Mouse (Mus musculus): Measurements from ENCODE around the gene Pld4. TPM values are rescaled to one million over a fixed set of nuclear protein-coding genes. Genes with fewer than 3 reads are reported as not detected.

Gene Pld4
- polyA plus RNA-seq, 1 experiment, result 23.7 TPM

DNA sequence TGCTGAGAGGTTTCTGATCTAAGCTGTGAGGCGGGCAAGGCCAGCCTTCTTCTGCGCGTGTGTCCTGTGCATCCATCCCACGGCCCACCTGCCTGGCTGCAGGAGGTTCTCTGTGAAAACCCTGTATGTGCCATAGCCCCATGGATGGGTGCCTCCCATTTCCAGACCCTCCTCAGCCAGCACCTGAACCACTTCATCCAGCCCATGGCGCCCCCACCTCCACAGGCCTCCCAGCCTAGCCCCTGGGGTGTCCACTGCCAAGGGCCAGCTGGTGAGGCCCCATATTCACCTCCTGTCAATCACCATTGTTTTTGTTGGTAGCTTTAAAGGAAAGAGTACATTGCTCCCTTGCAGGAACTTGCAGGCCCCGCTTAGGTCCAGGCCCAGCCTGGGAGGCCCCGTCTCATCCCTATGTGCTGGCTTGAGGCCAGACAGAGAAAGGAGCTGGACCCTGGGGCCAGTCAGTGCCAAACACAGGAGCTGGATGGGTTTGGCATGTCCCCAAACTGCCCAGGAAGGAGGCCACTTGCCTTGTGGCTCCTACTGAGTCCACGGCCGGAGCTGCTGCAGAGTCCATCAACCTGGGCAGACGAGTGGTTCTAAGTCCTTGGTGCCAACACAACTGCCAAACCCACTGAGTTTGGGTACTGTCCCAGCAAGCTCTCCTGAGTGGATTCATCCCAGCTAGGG lies 15.4 kb upstream of the Pld4 start:
- Histone ChIP-seq H3K4me3 (ENCODE audit: insufficient read depth, low read depth, low read length) (no peak overlapping the region), H3K27ac (ENCODE audit: insufficient read depth, low read depth, low read length) (no peak overlapping the region), H3K36me3 (ENCODE audit: control insufficient read depth, insufficient read depth, low read length) (no peaks in the 10 kb centered on the region; the same call in 1 of the 2 replicates), H3K4me1 (ENCODE audit: control insufficient read depth, insufficient read depth, low read length) (no peaks in the 10 kb centered on the region), H3K27me3 (replicated peaks; ENCODE audit: control insufficient read depth, insufficient read depth, low read length) (no peaks in the 10 kb centered on the region)
- WGBS, result 83% methylated on average over 10 of the region's 10 CpGs
- TF ChIP-seq CTCF (conservative IDR thresholded peaks at IDR 0.05; ENCODE audit: insufficient read depth, insufficient read length, low read depth, low read length) (no peak), POLR2A (IDR thresholded peaks at IDR 0.05; ENCODE audit: low read depth, low read length) (no peak)
- DNase-seq, result peak; percentile 63

DNA sequence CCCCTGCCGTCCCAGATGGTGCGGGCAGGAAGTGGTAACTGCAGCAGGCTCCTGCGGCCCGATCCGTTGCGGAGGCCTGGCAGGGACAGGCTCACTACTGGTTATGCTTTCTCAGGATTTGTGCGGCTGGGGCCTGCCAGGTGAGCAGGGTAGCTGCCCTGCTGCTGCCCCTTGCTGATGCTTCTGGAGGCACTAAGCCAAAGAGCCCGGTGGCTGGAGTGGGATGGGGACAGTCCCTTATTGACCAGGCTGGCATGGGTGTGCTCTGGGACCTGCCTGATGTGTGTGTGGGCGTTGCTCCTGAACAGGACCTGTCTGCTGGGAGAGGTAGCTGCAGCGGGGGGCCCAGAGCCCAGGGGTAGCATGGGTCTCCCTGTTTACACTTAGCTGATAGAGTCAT lies 14.7 kb upstream of the Pld4 start:
- DNase-seq, result no peak
- no peaks in the 10 kb centered on the region; the same call in 1 of the 2 replicates for H3K36me3 ChIP-seq (ENCODE audit: control insufficient read depth, insufficient read depth, low read length)

DNA sequence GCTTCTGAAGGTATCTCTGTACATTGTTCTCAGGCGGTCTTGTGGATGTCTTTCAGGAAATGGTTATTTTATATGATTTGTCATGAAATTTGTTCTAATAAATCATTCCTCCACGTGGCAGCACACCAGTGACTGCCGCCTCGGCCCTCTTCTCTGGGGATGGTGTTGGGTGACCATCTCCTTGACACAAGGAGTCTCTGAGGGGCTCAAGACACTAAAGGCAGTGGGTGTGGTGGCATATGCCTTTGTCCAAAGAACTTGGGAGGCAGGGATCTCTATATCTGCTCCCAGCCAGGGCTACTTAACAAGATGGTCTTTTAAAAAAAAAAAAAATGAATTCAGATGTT lies 14.0 kb upstream of the Pld4 start:
- no peak overlapping the region for H3K27ac ChIP-seq (ENCODE audit: insufficient read depth, low read depth, low read length)
- no peak overlapping the region for H3K4me3 ChIP-seq (ENCODE audit: insufficient read depth, low read depth, low read length)
- no peak for TF ChIP-seq CTCF (conservative IDR thresholded peaks at IDR 0.05; ENCODE audit: insufficient read depth, insufficient read length, low read depth, low read length)
- TF ChIP-seq POLR2A (IDR thresholded peaks at IDR 0.05; ENCODE audit: low read depth, low read length), result no peak
- 74% methylated on average over 4 of the region's 4 CpGs for WGBS
- H3K4me1 ChIP-seq (ENCODE audit: control insufficient read depth, insufficient read depth, low read length), result no peaks in the 10 kb centered on the region
- DNase-seq, result no peak
- H3K36me3 ChIP-seq (ENCODE audit: control insufficient read depth, insufficient read depth, low read length), result no peaks in the 10 kb centered on the region; the same call in 1 of the 2 replicates
- no peaks in the 10 kb centered on the region for H3K27me3 ChIP-seq (replicated peaks; ENCODE audit: control insufficient read depth, insufficient read depth, low read length)

More for the DNA sequence above, 14.7 kb upstream of the Pld4 start:
- Histone ChIP-seq H3K27me3 (replicated peaks; ENCODE audit: control insufficient read depth, insufficient read depth, low read length) (no peaks in the 10 kb centered on the region), H3K4me3 (ENCODE audit: insufficient read depth, low read depth, low read length) (no peak overlapping the region), H3K27ac (ENCODE audit: insufficient read depth, low read depth, low read length) (no peak overlapping the region), H3K4me1 (ENCODE audit: control insufficient read depth, insufficient read depth, low read length) (no peaks in the 10 kb centered on the region)
- TF ChIP-seq CTCF (conservative IDR thresholded peaks at IDR 0.05; ENCODE audit: insufficient read depth, insufficient read length, low read depth, low read length) (no peak), POLR2A (IDR thresholded peaks at IDR 0.05; ENCODE audit: low read depth, low read length) (no peak)
- 86% methylated on average over 10 of the region's 10 CpGs for WGBS

DNA sequence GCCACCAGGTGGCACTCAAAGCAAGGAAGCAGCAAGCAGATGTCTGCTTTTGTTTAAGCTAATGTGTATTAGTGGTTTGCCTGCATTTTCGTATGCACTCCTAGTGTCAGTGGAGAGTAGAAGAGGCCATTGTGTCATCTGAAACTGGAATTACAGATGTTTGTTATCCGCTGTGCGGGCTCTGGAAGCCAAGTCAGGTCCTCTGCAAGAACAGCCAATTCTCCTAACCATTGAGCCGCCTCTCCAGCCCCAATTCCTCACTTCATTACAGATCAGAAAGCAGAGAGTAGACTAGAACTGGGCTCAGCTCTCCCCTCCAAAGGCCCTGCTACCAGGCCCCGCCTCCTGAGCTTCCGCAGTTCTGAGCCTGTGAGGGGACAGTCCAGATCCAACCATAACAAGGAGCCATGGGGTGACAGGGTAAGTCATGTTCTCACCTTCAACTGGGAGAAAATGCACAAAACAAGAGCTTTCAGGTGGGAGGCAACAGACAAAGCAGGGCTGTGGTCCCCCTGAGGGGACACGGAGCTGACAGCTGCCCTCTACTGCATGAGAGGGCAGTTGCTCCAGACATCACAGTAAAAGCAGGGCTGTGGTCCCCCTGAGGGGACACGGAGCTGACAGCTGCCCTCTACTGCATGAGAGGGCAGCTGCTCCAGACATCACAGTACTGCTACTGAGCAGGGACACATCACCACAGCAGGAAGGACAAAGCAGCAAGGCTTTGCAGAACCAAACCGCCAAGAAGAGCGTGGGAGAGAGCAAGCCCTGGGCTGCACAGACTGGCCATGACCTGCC lies 13.4 kb upstream of the Pld4 start:
- no peaks in the 10 kb centered on the region; the same call in 1 of the 2 replicates for H3K36me3 ChIP-seq (ENCODE audit: control insufficient read depth, insufficient read depth, low read length)
- no peaks in the 10 kb centered on the region for H3K27me3 ChIP-seq (replicated peaks; ENCODE audit: control insufficient read depth, insufficient read depth, low read length)
- peak; percentile 25; the same call in 1 of the 2 replicates for TF ChIP-seq CTCF (conservative IDR thresholded peaks at IDR 0.05; ENCODE audit: insufficient read depth, insufficient read length, low read depth, low read length)
- TF ChIP-seq POLR2A (IDR thresholded peaks at IDR 0.05; ENCODE audit: low read depth, low read length), result no peak
- WGBS, result 27% methylated on average over 10 of the region's 10 CpGs
- H3K27ac ChIP-seq (ENCODE audit: insufficient read depth, low read depth, low read length), result no peak overlapping the region
- no peaks in the 10 kb centered on the region for H3K4me1 ChIP-seq (ENCODE audit: control insufficient read depth, insufficient read depth, low read length)
- DNase-seq, result peak; percentile 57
- H3K4me3 ChIP-seq (ENCODE audit: insufficient read depth, low read depth, low read length), result no peak overlapping the region

DNA sequence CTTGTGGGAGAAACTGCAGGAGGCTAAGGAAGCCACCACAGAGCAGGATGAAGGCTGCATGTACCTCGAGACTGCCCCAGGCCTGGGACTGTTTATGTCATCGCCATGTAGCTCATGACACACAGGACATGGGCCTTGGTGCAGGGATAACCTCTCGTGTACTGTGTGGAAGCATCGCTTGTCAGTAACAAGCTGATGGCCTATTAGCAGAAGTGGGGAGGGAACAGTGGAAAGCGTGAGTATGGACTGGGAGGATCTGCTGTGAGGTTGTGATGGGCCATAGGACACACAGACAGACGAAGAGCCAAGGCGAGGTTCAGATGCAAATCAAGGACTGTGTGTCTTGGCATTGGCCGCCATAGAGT lies 12.9 kb upstream of the Pld4 start:
- TF ChIP-seq CTCF (conservative IDR thresholded peaks at IDR 0.05; ENCODE audit: insufficient read depth, insufficient read length, low read depth, low read length) (no peak), POLR2A (IDR thresholded peaks at IDR 0.05; ENCODE audit: low read depth, low read length) (no peak)
- 75% methylated on average over 8 of the region's 8 CpGs for WGBS
- H3K4me1 ChIP-seq (ENCODE audit: control insufficient read depth, insufficient read depth, low read length), result no peaks in the 10 kb centered on the region

DNA sequence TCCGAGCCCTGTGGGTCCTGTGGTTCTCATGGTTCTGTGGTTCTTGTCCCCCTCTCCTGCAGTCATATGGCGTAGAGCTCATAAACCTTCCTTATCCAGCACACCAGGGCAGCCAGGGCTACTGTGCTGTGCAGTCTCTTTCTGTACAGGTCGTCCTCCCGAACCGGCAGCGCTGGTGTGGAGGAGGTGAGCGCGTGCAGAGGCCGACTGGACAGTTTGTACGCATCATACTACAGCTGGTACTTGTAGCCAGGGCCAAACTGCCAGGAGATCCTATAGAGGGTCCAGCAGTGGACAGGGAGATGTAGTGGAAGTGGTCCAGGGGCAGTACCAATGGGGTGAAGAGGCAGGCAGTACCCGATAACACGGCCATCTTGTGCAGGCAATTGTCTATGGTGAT lies 9.5 kb upstream of the Pld4 start:
- H3K27ac ChIP-seq (ENCODE audit: insufficient read depth, low read depth, low read length), result no peak overlapping the region
- TF ChIP-seq CTCF (conservative IDR thresholded peaks at IDR 0.05; ENCODE audit: insufficient read depth, insufficient read length, low read depth, low read length) (no peak), POLR2A (IDR thresholded peaks at IDR 0.05; ENCODE audit: low read depth, low read length) (no peak)
- H3K4me3 ChIP-seq (ENCODE audit: insufficient read depth, low read depth, low read length), result no peak overlapping the region
- H3K36me3 ChIP-seq (ENCODE audit: control insufficient read depth, insufficient read depth, low read length), result no peaks in the 10 kb centered on the region
- H3K4me1 ChIP-seq (ENCODE audit: control insufficient read depth, insufficient read depth, low read length), result no peaks in the 10 kb centered on the region
- 80% methylated on average over 12 of the region's 12 CpGs for WGBS
- no peaks in the 10 kb centered on the region for H3K27me3 ChIP-seq (replicated peaks; ENCODE audit: control insufficient read depth, insufficient read depth, low read length)
- DNase-seq, result no peak

More for the DNA sequence above, 12.9 kb upstream of the Pld4 start:
- H3K36me3 ChIP-seq (ENCODE audit: control insufficient read depth, insufficient read depth, low read length), result no peaks in the 10 kb centered on the region; the same call in 1 of the 2 replicates
- DNase-seq, result no peak
- H3K27ac ChIP-seq (ENCODE audit: insufficient read depth, low read depth, low read length), result no peak overlapping the region
- H3K4me3 ChIP-seq (ENCODE audit: insufficient read depth, low read depth, low read length), result no peak overlapping the region
- H3K27me3 ChIP-seq (replicated peaks; ENCODE audit: control insufficient read depth, insufficient read depth, low read length), result no peaks in the 10 kb centered on the region

DNA sequence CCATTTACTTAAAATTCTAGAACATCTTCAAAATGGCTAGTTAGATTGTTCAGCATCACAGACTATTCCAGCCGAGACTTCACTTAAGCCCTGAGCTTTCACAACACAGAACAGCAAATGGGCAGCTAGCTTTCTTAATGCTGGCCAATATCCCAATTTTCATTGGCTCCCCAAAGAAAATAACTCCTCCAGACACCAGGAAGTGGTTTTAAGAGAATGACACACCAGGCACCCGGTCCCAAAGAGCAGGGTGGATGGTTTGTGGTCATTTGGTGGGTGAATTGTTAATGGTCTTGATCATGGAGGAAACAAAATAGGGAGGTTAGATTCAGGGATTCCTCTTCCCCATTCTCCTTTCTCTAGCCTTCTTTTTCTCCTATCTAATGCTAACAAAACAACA lies 8.1 kb upstream of the Pld4 start:
- H3K27me3 ChIP-seq (replicated peaks; ENCODE audit: control insufficient read depth, insufficient read depth, low read length), result no peaks in the 10 kb centered on the region
- no peak overlapping the region for H3K27ac ChIP-seq (ENCODE audit: insufficient read depth, low read depth, low read length)
- H3K36me3 ChIP-seq (ENCODE audit: control insufficient read depth, insufficient read depth, low read length), result no peaks in the 10 kb centered on the region
- no peak for DNase-seq
- no peaks in the 10 kb centered on the region for H3K4me1 ChIP-seq (ENCODE audit: control insufficient read depth, insufficient read depth, low read length)
- H3K4me3 ChIP-seq (ENCODE audit: insufficient read depth, low read depth, low read length), result no peak overlapping the region
- 32% methylated on average over 2 of the region's 2 CpGs for WGBS
- no peak for TF ChIP-seq POLR2A (IDR thresholded peaks at IDR 0.05; ENCODE audit: low read depth, low read length)
- TF ChIP-seq CTCF (conservative IDR thresholded peaks at IDR 0.05; ENCODE audit: insufficient read depth, insufficient read length, low read depth, low read length), result no peak

Data from kidney, adult 2 months (tissue).